22 mouse cellular contexts compared by ENCODE assay signal in genomic region chr12:109951473-109951872, GRCm38 (mm10).
A peak's percentile ranks its signal among the peaks of the same experiment; 100 is the strongest.
DNase-seq lines count a peak whose midpoint lies in the region; ATAC-seq and TF ChIP-seq lines count a peak whose summit lies in the region.
"Had no signal": no experiment of that assay in that cellular context is flagged by ENCODE, and none has a peak within 500 bp of the region (broad histone marks: within the 10 kb centered on the region; RNA-seq: fewer than 3 reads in every experiment).

No protein-coding gene starts in this region.

- TF ChIP-seq POLR2A in ES-Bruce4 (IDR thresholded peaks at IDR 0.05; ENCODE audit: insufficient read depth, low read length): no peak

- peak; percentile 5 for DNase-seq in hindbrain, embryonic 11.5 days (ENCODE audit: low spot score)
- DNase-seq in hindbrain, embryonic 14.5 days (ENCODE audit: low spot score): no peak
- peak; percentile 39 for DNase-seq in ZHBTc4 (ENCODE audit: low read depth, low spot score)
- peak in 1 of 3 experiments; percentile 7 for DNase-seq in liver, embryonic 14.5 days (ENCODE audit: low read depth in 3 of 3, low spot score in 3 of 3)
- DNase-seq in adrenal gland, adult 2 months: no peak
- DNase-seq: adrenal gland, postnatal 36 days; gastrocnemius, adult 2 months; heart, postnatal 4 days; kidney, postnatal 36 days; layer of hippocampus, adult 9-11 months; left cerebral cortex, postnatal 4 days; retina, postnatal 1 day; thymus, postnatal 14 days had no signal

- H3K36me3 ChIP-seq in hindbrain, embryonic 11.5 days (ENCODE audit: control insufficient read depth, insufficient read depth, low read length): no peaks in the 10 kb centered on the region
- no peaks in the 10 kb centered on the region for H3K36me3 ChIP-seq in hindbrain, embryonic 14.5 days (replicated peaks; ENCODE audit: control insufficient read depth, insufficient read depth)
- no peaks in the 10 kb centered on the region for H3K36me3 ChIP-seq in ES-Bruce4 (ENCODE audit: control insufficient read depth, insufficient read depth, low read length, poor library complexity, severe bottlenecking)
- H3K36me3 ChIP-seq in liver, embryonic 14.5 days (replicated peaks; ENCODE audit: control insufficient read depth, insufficient read depth, low read depth): no peaks in the 10 kb centered on the region
- H3K36me3 ChIP-seq: forebrain, embryonic 12.5 days; midbrain, embryonic 12.5 days; neural tube, embryonic 13.5 days had no signal

- TF ChIP-seq CTCF in ES-Bruce4 (IDR thresholded peaks at IDR 0.05; ENCODE audit: low read depth, low read length): no peak
- TF ChIP-seq CTCF in liver, embryonic 14.5 days (IDR thresholded peaks at IDR 0.05; ENCODE audit: low read depth): no peak

- H3K9ac ChIP-seq in hindbrain, embryonic 11.5 days (ENCODE audit: low read depth, low read length): no peak overlapping the region
- no peak overlapping the region for H3K9ac ChIP-seq in hindbrain, embryonic 14.5 days
- 0 out of 2 replicates have a peak overlapping the region, but pooled peaks have one; percentile 16 for H3K9ac ChIP-seq in ES-Bruce4 (ENCODE audit: low read depth, poor library complexity, severe bottlenecking)
- H3K9ac ChIP-seq in liver, embryonic 14.5 days (replicated peaks): no peak overlapping the region
- H3K9ac ChIP-seq: forebrain, embryonic 12.5 days; midbrain, embryonic 12.5 days; neural tube, embryonic 13.5 days had no signal

- no peak overlapping the region for H3K4me3 ChIP-seq in hindbrain, embryonic 11.5 days (ENCODE audit: low read depth, low read length)
- no peak overlapping the region for H3K4me3 ChIP-seq in hindbrain, embryonic 14.5 days (replicated peaks; ENCODE audit: low read length)
- H3K4me3 ChIP-seq in ES-Bruce4 (ENCODE audit: low read depth, low read length): no peak overlapping the region
- H3K4me3 ChIP-seq in liver, embryonic 14.5 days (ENCODE audit: insufficient read depth in 1 of 2, low read depth in 2 of 2, low read length in 2 of 2): no peak overlapping the region
- H3K4me3 ChIP-seq: forebrain, embryonic 12.5 days; gastrocnemius, adult 2 months; midbrain, embryonic 12.5 days; myocyte; neural tube, embryonic 13.5 days had no signal

- ATAC-seq in hindbrain, embryonic 11.5 days (ENCODE audit: low FRiP score): no peak
- no peak for ATAC-seq in hindbrain, embryonic 14.5 days (ENCODE audit: low FRiP score)
- ATAC-seq in liver, embryonic 14.5 days (ENCODE audit: insufficient read depth): peak; percentile 76
- no peak for ATAC-seq in megakaryocyte-erythroid progenitor cell, adult 5-6 weeks (replicated peaks; ENCODE audit: low FRiP score, low TSS enrichment, poor library complexity, severe bottlenecking)
- ATAC-seq: intestine, postnatal 0 days; lung, postnatal 0 days had no signal

- peaks cover 17% of the 10 kb centered on the region for H3K4me1 ChIP-seq in hindbrain, embryonic 11.5 days (replicated peaks; ENCODE audit: control insufficient read depth, insufficient read depth, low read length)
- peaks cover 5% of the 10 kb centered on the region; the same call in 1 of the 2 replicates for H3K4me1 ChIP-seq in hindbrain, embryonic 14.5 days (replicated peaks; ENCODE audit: control insufficient read depth, insufficient read depth, low read length)
- H3K4me1 ChIP-seq in ES-Bruce4 (ENCODE audit: control insufficient read depth, insufficient read depth, low read length): peaks cover 15% of the 10 kb centered on the region
- H3K4me1 ChIP-seq in liver, embryonic 14.5 days (replicated peaks; ENCODE audit: control insufficient read depth in 2 of 2, insufficient read depth in 2 of 2, low read length in 1 of 2): peaks cover 0 to 14% of the 10 kb centered on the region in 2 experiments; a peak in 2 of 4 replicates

- no peak for TF ChIP-seq EP300 in ES-Bruce4 (IDR thresholded peaks at IDR 0.05; ENCODE audit: insufficient read depth, low read depth, low read length)
- TF ChIP-seq EP300 in liver, embryonic 14.5 days (IDR thresholded peaks at IDR 0.05; ENCODE audit: low read depth): no peak

- H3K27me3 ChIP-seq in hindbrain, embryonic 11.5 days (ENCODE audit: control insufficient read depth, insufficient read depth, low read length): no peaks in the 10 kb centered on the region
- no peaks in the 10 kb centered on the region for H3K27me3 ChIP-seq in hindbrain, embryonic 14.5 days (ENCODE audit: control insufficient read depth, insufficient read depth, low read length)
- H3K27me3 ChIP-seq in ES-Bruce4 (ENCODE audit: control insufficient read depth, insufficient read depth, low read length, poor library complexity, severe bottlenecking): no peaks in the 10 kb centered on the region
- no peaks in the 10 kb centered on the region for H3K27me3 ChIP-seq in liver, embryonic 14.5 days (ENCODE audit: control insufficient read depth, insufficient read depth, low read length)
- H3K27me3 ChIP-seq: forebrain, embryonic 12.5 days had no signal

- WGBS in hindbrain, embryonic 11.5 days: 76% methylated on average over 12 of the region's 12 CpGs
- WGBS in hindbrain, embryonic 14.5 days: 82% methylated on average over 12 of the region's 12 CpGs
- 63% methylated on average over 12 of the region's 12 CpGs for WGBS in liver, embryonic 14.5 days (ENCODE audit: insufficient replicate concordance)

- H3K27ac ChIP-seq in hindbrain, embryonic 11.5 days (ENCODE audit: low read depth, low read length): no peak overlapping the region
- no peak overlapping the region for H3K27ac ChIP-seq in hindbrain, embryonic 14.5 days
- H3K27ac ChIP-seq in ES-Bruce4 (ENCODE audit: insufficient read depth, low read length): peak overlapping the region; percentile 3; the same call in 1 of the 2 replicates
- H3K27ac ChIP-seq in liver, embryonic 14.5 days: no peak overlapping the region; the same call in 1 of the 2 replicates
- H3K27ac ChIP-seq: gastrocnemius, adult 2 months; macrophage; midbrain, embryonic 12.5 days; neural tube, embryonic 13.5 days had no signal

- no peak overlapping the region for H3K4me2 ChIP-seq in hindbrain, embryonic 11.5 days (replicated peaks; ENCODE audit: low read depth, low read length)
- H3K4me2 ChIP-seq in hindbrain, embryonic 14.5 days (replicated peaks): no peak overlapping the region
- H3K4me2 ChIP-seq in liver, embryonic 14.5 days (ENCODE audit: low read depth): peak overlapping the region; percentile 3; the same call in 1 of the 2 replicates
- H3K4me2 ChIP-seq: forebrain, embryonic 12.5 days; midbrain, embryonic 12.5 days; neural tube, embryonic 13.5 days had no signal

- no peaks in the 10 kb centered on the region for H3K9me3 ChIP-seq in hindbrain, embryonic 11.5 days (ENCODE audit: control insufficient read depth, low read length)
- H3K9me3 ChIP-seq in hindbrain, embryonic 14.5 days (ENCODE audit: control insufficient read depth, low read length): no peaks in the 10 kb centered on the region
- H3K9me3 ChIP-seq in ES-Bruce4 (replicated peaks; ENCODE audit: control insufficient read depth, insufficient read depth, low read length, poor library complexity, severe bottlenecking): no peaks in the 10 kb centered on the region
- no peaks in the 10 kb centered on the region for H3K9me3 ChIP-seq in liver, embryonic 14.5 days (ENCODE audit: control insufficient read depth, low read length)
- H3K9me3 ChIP-seq: forebrain, embryonic 12.5 days; midbrain, embryonic 12.5 days; neural tube, embryonic 13.5 days had no signal

Comparison
In these comparisons a context has a peak if more than half of its experiments do, and no peak if none do; other contexts are left out.
1. DNase-seq: peak in hindbrain, embryonic 11.5 days (single experiment) and ZHBTc4 (single experiment); none in hindbrain, embryonic 14.5 days (single experiment) and adrenal gland, adult 2 months (single experiment).